Mouse (Mus musculus): ENCODE data around the gene Ttc7b. TPM values are rescaled to one million over a fixed set of nuclear protein-coding genes. Genes with fewer than 3 reads are reported as not detected.

Gene Ttc7b
- polyA plus RNA-seq, 1 experiment from 2014 or later, result 0.93 TPM

- no peaks in the 10 kb centered on the region for H3K36me3 ChIP-seq (ENCODE audit: control insufficient read depth, insufficient read depth)
- ATAC-seq (ENCODE audit: low read depth), result no peak
- no peak overlapping the region for H3K9ac ChIP-seq (ENCODE audit: low read depth, low read length)
- H3K27ac ChIP-seq (ENCODE audit: low read length), result no peak overlapping the region
- H3K4me3 ChIP-seq (ENCODE audit: low read depth, low read length), result no peak overlapping the region
- H3K4me1 ChIP-seq (ENCODE audit: control insufficient read depth, low read depth, low read length), result no peaks in the 10 kb centered on the region
- no peaks in the 10 kb centered on the region for H3K9me3 ChIP-seq (replicated peaks; ENCODE audit: control insufficient read depth, low read length)
- H3K27me3 ChIP-seq (ENCODE audit: control insufficient read depth, insufficient read depth, low read depth, low read length), result no peaks in the 10 kb centered on the region
- 67% methylated on average over 6 of the region's 6 CpGs for WGBS (ENCODE audit: insufficient replicate concordance)
- H3K4me2 ChIP-seq (ENCODE audit: low read depth, low read length), result no peak overlapping the region
Observed at GRCm38 (mm10) chr12:100443452-100443851, 77.2 kb downstream of the Ttc7b start.

- no peaks in the 10 kb centered on the region for H3K27me3 ChIP-seq (ENCODE audit: control insufficient read depth, insufficient read depth, low read depth, low read length)
- no peak overlapping the region for H3K9ac ChIP-seq (ENCODE audit: low read depth, low read length)
- H3K9me3 ChIP-seq (replicated peaks; ENCODE audit: control insufficient read depth, low read length), result no peaks in the 10 kb centered on the region
- no peak for ATAC-seq (ENCODE audit: low read depth)
- no peaks in the 10 kb centered on the region for H3K4me1 ChIP-seq (ENCODE audit: control insufficient read depth, low read depth, low read length)
- H3K4me2 ChIP-seq (ENCODE audit: low read depth, low read length), result no peak overlapping the region
- no peak overlapping the region for H3K4me3 ChIP-seq (ENCODE audit: low read depth, low read length)
- H3K27ac ChIP-seq (ENCODE audit: low read length), result no peak overlapping the region
- 71% methylated on average over 4 of the region's 4 CpGs for WGBS (ENCODE audit: insufficient replicate concordance)
- H3K36me3 ChIP-seq (ENCODE audit: control insufficient read depth, insufficient read depth), result no peaks in the 10 kb centered on the region
Observed at GRCm38 (mm10) chr12:100441609-100442008, 79.0 kb downstream of the Ttc7b start.

DNA sequence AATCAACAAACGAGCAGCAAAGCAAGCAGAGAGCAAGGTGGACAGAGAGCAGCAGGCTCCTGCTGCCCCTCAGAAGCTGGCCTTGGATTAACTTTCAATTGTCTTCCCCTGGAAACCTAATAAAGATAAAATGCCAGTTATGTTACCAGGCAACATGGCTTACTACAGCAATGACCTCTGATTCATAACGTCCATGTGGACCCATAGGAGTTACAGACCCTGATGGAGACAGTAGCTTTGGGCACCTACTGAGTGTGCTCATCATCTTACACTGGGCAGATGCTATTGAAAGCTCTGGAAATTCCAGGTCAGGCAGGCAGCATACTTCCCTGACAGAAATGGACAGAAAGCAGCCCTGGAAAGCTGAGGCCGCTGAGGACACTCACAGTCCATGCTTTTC lies 80.7 kb downstream of the Ttc7b start:
- H3K27ac ChIP-seq (ENCODE audit: low read length), result peak overlapping the region; percentile 19; the same call in 1 of the 2 replicates
- no peaks in the 10 kb centered on the region for H3K27me3 ChIP-seq (ENCODE audit: control insufficient read depth, insufficient read depth, low read depth, low read length)
- no peak overlapping the region for H3K4me3 ChIP-seq (ENCODE audit: low read depth, low read length)
- no peaks in the 10 kb centered on the region for H3K36me3 ChIP-seq (ENCODE audit: control insufficient read depth, insufficient read depth)
- ATAC-seq (ENCODE audit: low read depth), result no peak
- H3K4me2 ChIP-seq (ENCODE audit: low read depth, low read length), result no peak overlapping the region
- H3K9ac ChIP-seq (ENCODE audit: low read depth, low read length), result no peak overlapping the region
- 53% methylated on average over 3 of the region's 3 CpGs for WGBS (ENCODE audit: insufficient replicate concordance)
- no peaks in the 10 kb centered on the region for H3K4me1 ChIP-seq (ENCODE audit: control insufficient read depth, low read depth, low read length)
- no peaks in the 10 kb centered on the region for H3K9me3 ChIP-seq (replicated peaks; ENCODE audit: control insufficient read depth, low read length)

DNA sequence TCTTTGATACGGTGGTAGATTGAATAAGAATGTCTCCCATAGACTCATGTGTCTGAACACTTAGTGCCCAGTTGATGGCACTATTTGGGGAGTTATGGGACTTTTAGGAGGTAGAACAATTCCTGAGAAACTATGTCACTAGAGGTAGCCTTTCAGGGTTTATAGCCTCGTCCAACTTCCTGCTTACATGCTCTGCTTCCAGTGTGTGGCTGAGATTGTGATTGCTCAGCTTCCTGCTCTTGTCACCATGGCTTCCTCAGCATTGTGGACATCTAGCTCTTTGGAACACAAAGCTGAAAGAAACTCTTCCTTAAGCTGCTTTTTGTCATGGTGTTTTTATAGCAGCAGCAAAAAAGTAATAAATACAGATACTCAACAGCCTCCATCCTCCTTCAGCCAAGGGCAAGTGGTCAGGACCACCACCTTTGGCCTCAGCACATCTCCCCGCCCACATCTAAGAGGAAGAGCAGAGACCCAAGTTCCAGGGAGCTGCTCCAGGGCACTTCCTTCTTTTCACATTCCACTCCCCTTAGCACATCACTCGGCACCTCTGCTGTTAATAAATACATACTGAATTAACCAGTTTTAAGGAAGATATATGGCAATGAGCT lies 81.4 kb downstream of the Ttc7b start:
- H3K9me3 ChIP-seq (replicated peaks; ENCODE audit: control insufficient read depth, low read length), result no peaks in the 10 kb centered on the region
- no peak overlapping the region for H3K4me2 ChIP-seq (ENCODE audit: low read depth, low read length)
- 0 out of 2 replicates have a peak overlapping the region, but pooled peaks have one; percentile 19 for H3K27ac ChIP-seq (ENCODE audit: low read length)
- peak; percentile 56 for ATAC-seq (ENCODE audit: low read depth)
- H3K4me3 ChIP-seq (ENCODE audit: low read depth, low read length), result no peak overlapping the region
- WGBS (ENCODE audit: insufficient replicate concordance), result 53% methylated on average over 4 of the region's 4 CpGs
- no peak overlapping the region for H3K9ac ChIP-seq (ENCODE audit: low read depth, low read length)
- H3K36me3 ChIP-seq (ENCODE audit: control insufficient read depth, insufficient read depth), result no peaks in the 10 kb centered on the region
- H3K27me3 ChIP-seq (ENCODE audit: control insufficient read depth, insufficient read depth, low read depth, low read length), result no peaks in the 10 kb centered on the region
- H3K4me1 ChIP-seq (ENCODE audit: control insufficient read depth, low read depth, low read length), result no peaks in the 10 kb centered on the region

GRCm38 (mm10) chr12:100438509-100438908 lies 82.1 kb downstream of the Ttc7b start:
- Histone ChIP-seq H3K4me2 (ENCODE audit: low read depth, low read length) (no peak overlapping the region), H3K27me3 (ENCODE audit: control insufficient read depth, insufficient read depth, low read depth, low read length) (no peaks in the 10 kb centered on the region), H3K36me3 (ENCODE audit: control insufficient read depth, insufficient read depth) (no peaks in the 10 kb centered on the region), H3K9ac (ENCODE audit: low read depth, low read length) (no peak overlapping the region), H3K9me3 (replicated peaks; ENCODE audit: control insufficient read depth, low read length) (no peaks in the 10 kb centered on the region), H3K4me3 (ENCODE audit: low read depth, low read length) (no peak overlapping the region), H3K4me1 (ENCODE audit: control insufficient read depth, low read depth, low read length) (no peaks in the 10 kb centered on the region), H3K27ac (ENCODE audit: low read length) (no peak overlapping the region)
- WGBS (ENCODE audit: insufficient replicate concordance), result 77% methylated on average over 7 of the region's 7 CpGs
- no peak for ATAC-seq (ENCODE audit: low read depth)

GRCm38 (mm10) chr12:100437862-100438261 lies 82.8 kb downstream of the Ttc7b start:
- Histone ChIP-seq H3K4me1 (ENCODE audit: control insufficient read depth, low read depth, low read length) (no peaks in the 10 kb centered on the region), H3K4me2 (ENCODE audit: low read depth, low read length) (no peak overlapping the region), H3K4me3 (ENCODE audit: low read depth, low read length) (no peak overlapping the region), H3K9ac (ENCODE audit: low read depth, low read length) (no peak overlapping the region), H3K27me3 (ENCODE audit: control insufficient read depth, insufficient read depth, low read depth, low read length) (no peaks in the 10 kb centered on the region), H3K36me3 (ENCODE audit: control insufficient read depth, insufficient read depth) (no peaks in the 10 kb centered on the region), H3K27ac (ENCODE audit: low read length) (no peak overlapping the region), H3K9me3 (replicated peaks; ENCODE audit: control insufficient read depth, low read length) (no peaks in the 10 kb centered on the region)
- ATAC-seq (ENCODE audit: low read depth), result no peak
- WGBS (ENCODE audit: insufficient replicate concordance), result 72% methylated on average over 5 of the region's 5 CpGs

- H3K9ac ChIP-seq (ENCODE audit: low read depth, low read length), result no peak overlapping the region
- H3K36me3 ChIP-seq (ENCODE audit: control insufficient read depth, insufficient read depth), result no peaks in the 10 kb centered on the region
- no peak for ATAC-seq (ENCODE audit: low read depth)
- no peak overlapping the region for H3K4me3 ChIP-seq (ENCODE audit: low read depth, low read length)
- WGBS (ENCODE audit: insufficient replicate concordance), result 74% methylated on average over 1 of the region's 1 CpGs
- no peaks in the 10 kb centered on the region for H3K27me3 ChIP-seq (ENCODE audit: control insufficient read depth, insufficient read depth, low read depth, low read length)
- H3K27ac ChIP-seq (ENCODE audit: low read length), result no peak overlapping the region
- H3K4me2 ChIP-seq (ENCODE audit: low read depth, low read length), result no peak overlapping the region
- H3K4me1 ChIP-seq (ENCODE audit: control insufficient read depth, low read depth, low read length), result no peaks in the 10 kb centered on the region
- no peaks in the 10 kb centered on the region for H3K9me3 ChIP-seq (replicated peaks; ENCODE audit: control insufficient read depth, low read length)
Observed at GRCm38 (mm10) chr12:100435763-100436162, 84.9 kb downstream of the Ttc7b start.

- Histone ChIP-seq H3K9ac (ENCODE audit: low read depth, low read length) (no peak overlapping the region), H3K36me3 (ENCODE audit: control insufficient read depth, insufficient read depth) (no peaks in the 10 kb centered on the region), H3K27me3 (ENCODE audit: control insufficient read depth, insufficient read depth, low read depth, low read length) (no peaks in the 10 kb centered on the region), H3K9me3 (replicated peaks; ENCODE audit: control insufficient read depth, low read length) (no peaks in the 10 kb centered on the region), H3K4me1 (ENCODE audit: control insufficient read depth, low read depth, low read length) (no peaks in the 10 kb centered on the region), H3K4me3 (ENCODE audit: low read depth, low read length) (no peak overlapping the region), H3K4me2 (ENCODE audit: low read depth, low read length) (no peak overlapping the region), H3K27ac (ENCODE audit: low read length) (no peak overlapping the region)
- ATAC-seq (ENCODE audit: low read depth), result no peak
- 42% methylated on average over 6 of the region's 6 CpGs for WGBS (ENCODE audit: insufficient replicate concordance)
Observed at GRCm38 (mm10) chr12:100431830-100432229, 88.8 kb downstream of the Ttc7b start.

GRCm38 (mm10) chr12:100429414-100430114 lies 91.1 kb downstream of the Ttc7b start:
- no peak for ATAC-seq (ENCODE audit: low read depth)
- no peaks in the 10 kb centered on the region for H3K9me3 ChIP-seq (replicated peaks; ENCODE audit: control insufficient read depth, low read length)
- no peaks in the 10 kb centered on the region for H3K36me3 ChIP-seq (ENCODE audit: control insufficient read depth, insufficient read depth)

More at GRCm38 (mm10) chr12:100429414-100430114, 91.1 kb downstream of the Ttc7b start:
- no peak overlapping the region for H3K4me3 ChIP-seq (ENCODE audit: low read depth, low read length)
- H3K27ac ChIP-seq (ENCODE audit: low read length), result no peak overlapping the region
- no peak overlapping the region for H3K4me2 ChIP-seq (ENCODE audit: low read depth, low read length)
- no peaks in the 10 kb centered on the region for H3K27me3 ChIP-seq (ENCODE audit: control insufficient read depth, insufficient read depth, low read depth, low read length)
- 74% methylated on average over 6 of the region's 6 CpGs for WGBS (ENCODE audit: insufficient replicate concordance)
- H3K9ac ChIP-seq (ENCODE audit: low read depth, low read length), result no peak overlapping the region
- H3K4me1 ChIP-seq (ENCODE audit: control insufficient read depth, low read depth, low read length), result no peaks in the 10 kb centered on the region
